Mouse (Mus musculus): ENCODE measurements around the gene Ddb2. TPM values are rescaled to one million over a fixed set of nuclear protein-coding genes. Genes with fewer than 3 reads are reported as not detected.

Gene Ddb2
- polyA plus RNA-seq, 1 experiment from 2014 or later, result 13.5 TPM

GRCm38 (mm10) chr2:91164991-91165390 is 71.8 kb downstream of the Ddb2 start:
- H3K9me3 ChIP-seq (ENCODE audit: control insufficient read depth, low read length), result no peaks in the 10 kb centered on the region
- ATAC-seq (ENCODE audit: low read depth), result no peak
- H3K4me1 ChIP-seq (ENCODE audit: control insufficient read depth, insufficient read depth, low read length), result no peaks in the 10 kb centered on the region
- peaks cover 88% of the 10 kb centered on the region for H3K36me3 ChIP-seq (ENCODE audit: control insufficient read depth, insufficient read depth, low read length)
- H3K9ac ChIP-seq (replicated peaks; ENCODE audit: low read depth, low read length), result no peak overlapping the region
- no peaks in the 10 kb centered on the region for H3K27me3 ChIP-seq (ENCODE audit: control insufficient read depth, insufficient read depth, low read length)
- 90% methylated on average over 6 of the region's 6 CpGs for WGBS
- no peak overlapping the region for H3K4me2 ChIP-seq (ENCODE audit: low read depth, low read length)
- H3K4me3 ChIP-seq (ENCODE audit: low read depth, low read length), result no peak overlapping the region
- H3K27ac ChIP-seq (ENCODE audit: low read depth, low read length), result no peak overlapping the region

GRCm38 (mm10) chr2:91163532-91163931 is 73.2 kb downstream of the Ddb2 start:
- 90% methylated on average over 5 of the region's 5 CpGs for WGBS
- Histone ChIP-seq H3K9ac (replicated peaks; ENCODE audit: low read depth, low read length) (no peak overlapping the region), H3K36me3 (ENCODE audit: control insufficient read depth, insufficient read depth, low read length) (peaks cover 86% of the 10 kb centered on the region), H3K4me1 (ENCODE audit: control insufficient read depth, insufficient read depth, low read length) (no peaks in the 10 kb centered on the region), H3K4me3 (ENCODE audit: low read depth, low read length) (no peak overlapping the region), H3K27me3 (ENCODE audit: control insufficient read depth, insufficient read depth, low read length) (no peaks in the 10 kb centered on the region), H3K4me2 (ENCODE audit: low read depth, low read length) (no peak overlapping the region), H3K27ac (ENCODE audit: low read depth, low read length) (no peak overlapping the region), H3K9me3 (ENCODE audit: control insufficient read depth, low read length) (no peaks in the 10 kb centered on the region)
- no peak for ATAC-seq (ENCODE audit: low read depth)

GRCm38 (mm10) chr2:91162952-91163351 is 73.8 kb downstream of the Ddb2 start:
- Histone ChIP-seq H3K4me1 (ENCODE audit: control insufficient read depth, insufficient read depth, low read length) (no peaks in the 10 kb centered on the region), H3K4me2 (ENCODE audit: low read depth, low read length) (no peak overlapping the region), H3K36me3 (ENCODE audit: control insufficient read depth, insufficient read depth, low read length) (peaks cover 86% of the 10 kb centered on the region), H3K4me3 (ENCODE audit: low read depth, low read length) (no peak overlapping the region), H3K9ac (replicated peaks; ENCODE audit: low read depth, low read length) (no peak overlapping the region), H3K27ac (ENCODE audit: low read depth, low read length) (no peak overlapping the region), H3K9me3 (ENCODE audit: control insufficient read depth, low read length) (no peaks in the 10 kb centered on the region), H3K27me3 (ENCODE audit: control insufficient read depth, insufficient read depth, low read length) (no peaks in the 10 kb centered on the region)
- ATAC-seq (ENCODE audit: low read depth), result no peak
- WGBS, result 91% methylated on average over 4 of the region's 4 CpGs

Other genes with a start within 250 kb of the Ddb2 start
- 0.37 and 1.2 TPM in 2 replicates for gene Rapsn, start 201.4 kb downstream of the Ddb2 start, polyA plus RNA-seq (2014; fragmentation: Nextera tagmentation; extraction: Ambion mirVana)
- 245 and 251 TPM in 2 replicates for gene Psmc3, start 183.0 kb downstream of the Ddb2 start, polyA plus RNA-seq (2014; fragmentation: Nextera tagmentation; extraction: Ambion mirVana)
- gene Slc39a13, start 166.6 kb downstream of the Ddb2 start, polyA plus RNA-seq (2014; fragmentation: Nextera tagmentation; extraction: Ambion mirVana), result 29.2 and 32.3 TPM in 2 replicates
- 1.7 and 3.3 TPM in 2 replicates for gene Spi1, start 154.6 kb downstream of the Ddb2 start, polyA plus RNA-seq (2014; fragmentation: Nextera tagmentation; extraction: Ambion mirVana)
- gene Mybpc3, start 118.8 kb downstream of the Ddb2 start, polyA plus RNA-seq (2014; fragmentation: Nextera tagmentation; extraction: Ambion mirVana), result not detected in 2 replicates
- gene Madd, start 53.1 kb downstream of the Ddb2 start, polyA plus RNA-seq (2014; fragmentation: Nextera tagmentation; extraction: Ambion mirVana), result 61.4 and 64.5 TPM in 2 replicates
- gene Nr1h3, start 34.1 kb downstream of the Ddb2 start, polyA plus RNA-seq (2014; fragmentation: Nextera tagmentation; extraction: Ambion mirVana), result 1.7 and 2.1 TPM in 2 replicates
- gene Acp2, start 34.1 kb downstream of the Ddb2 start, polyA plus RNA-seq (2014; fragmentation: Nextera tagmentation; extraction: Ambion mirVana), result 43.2 and 45.9 TPM in 2 replicates
- gene Pacsin3, start 19.0 kb upstream of the Ddb2 start, polyA plus RNA-seq (2014; fragmentation: Nextera tagmentation; extraction: Ambion mirVana), result 11.7 and 13.1 TPM in 2 replicates
- 52.9 and 68.8 TPM in 2 replicates for gene Arfgap2, start 28.0 kb upstream of the Ddb2 start, polyA plus RNA-seq (2014; fragmentation: Nextera tagmentation; extraction: Ambion mirVana)
- 149 and 163 TPM in 2 replicates for gene 1110051M20Rik, start 207.7 kb upstream of the Ddb2 start, polyA plus RNA-seq (2014; fragmentation: Nextera tagmentation; extraction: Ambion mirVana)
- 6.4 and 7.2 TPM in 2 replicates for gene Lrp4, start 220.5 kb upstream of the Ddb2 start, polyA plus RNA-seq (2014; fragmentation: Nextera tagmentation; extraction: Ambion mirVana)